Mouse (Mus musculus) MN1 (cell line): ENCODE results near the gene Gm49510.
"Not testable (repeated sequence)": the region's sequence is repeated elsewhere in the genome, so short reads cannot be mapped to it uniquely, and the experiment has no call there.

Experiments
- DNase-seq: peaks from one replicate; pipeline ENCODE4 v3.0.0-alpha.2; 2016; ENCODE audit warnings: low spot score

Gene Gm49510

DNA sequence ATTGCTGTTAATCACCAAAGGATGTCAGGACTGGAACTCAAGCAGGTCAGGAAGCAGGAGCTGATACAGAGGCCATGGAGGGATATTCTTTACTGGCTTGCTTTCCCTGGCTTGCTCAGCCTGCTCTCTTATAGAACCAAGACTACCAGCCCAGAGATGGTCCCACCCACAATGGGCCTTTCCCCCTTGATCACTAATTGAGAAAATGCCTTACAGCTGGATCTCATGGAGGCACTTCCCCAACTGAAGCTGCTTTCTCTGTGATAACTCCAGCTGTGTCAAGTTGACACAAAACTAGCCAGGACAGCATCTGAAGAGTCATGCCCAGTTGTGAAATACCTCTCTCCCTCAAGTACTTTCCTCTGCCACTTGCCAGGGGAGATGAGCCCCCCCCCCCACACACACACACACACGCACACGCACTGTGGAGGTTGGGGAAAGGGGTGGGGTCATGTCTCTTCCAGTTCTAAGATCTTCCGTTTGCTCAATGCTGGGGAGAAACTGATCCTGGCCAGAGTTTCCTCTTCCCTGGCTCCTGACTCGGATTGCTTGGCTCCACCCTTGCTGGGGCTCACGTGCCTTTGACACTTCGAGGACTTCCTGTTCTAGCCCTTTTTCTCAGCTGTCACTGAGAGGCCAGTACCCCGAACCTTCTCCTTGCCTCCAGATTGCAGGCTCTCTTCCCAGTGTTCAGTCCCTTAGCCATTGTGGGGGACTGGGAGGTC, 20.5 kb upstream of the Gm49510 start:
- DNase-seq: not testable (repeated sequence)

- DNase-seq: peak; percentile 65
These were observed 19.0 kb upstream of the Gm49510 start for GRCm38 (mm10) chr15:78880432-78880831.

DNA sequence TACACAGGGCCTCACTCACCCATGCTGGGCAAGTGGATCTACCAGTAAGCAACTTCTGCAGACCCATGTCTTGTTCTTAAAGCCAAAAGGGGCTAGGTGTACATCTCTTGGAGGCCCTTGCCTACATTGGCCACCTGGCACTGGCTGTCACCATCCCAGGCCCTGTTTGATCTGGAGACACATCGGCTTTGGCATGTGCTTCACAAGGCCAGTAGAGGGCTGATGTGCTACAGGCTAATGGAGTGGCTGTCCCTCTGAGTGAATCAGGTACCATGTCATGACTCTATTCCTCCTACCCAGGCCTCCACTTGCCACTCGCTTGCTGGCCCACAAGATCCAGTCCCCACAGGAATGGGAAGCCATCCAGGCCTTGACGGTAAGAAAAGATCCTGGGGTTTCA, 17.6 kb upstream of the Gm49510 start:
- no peak for DNase-seq

DNA sequence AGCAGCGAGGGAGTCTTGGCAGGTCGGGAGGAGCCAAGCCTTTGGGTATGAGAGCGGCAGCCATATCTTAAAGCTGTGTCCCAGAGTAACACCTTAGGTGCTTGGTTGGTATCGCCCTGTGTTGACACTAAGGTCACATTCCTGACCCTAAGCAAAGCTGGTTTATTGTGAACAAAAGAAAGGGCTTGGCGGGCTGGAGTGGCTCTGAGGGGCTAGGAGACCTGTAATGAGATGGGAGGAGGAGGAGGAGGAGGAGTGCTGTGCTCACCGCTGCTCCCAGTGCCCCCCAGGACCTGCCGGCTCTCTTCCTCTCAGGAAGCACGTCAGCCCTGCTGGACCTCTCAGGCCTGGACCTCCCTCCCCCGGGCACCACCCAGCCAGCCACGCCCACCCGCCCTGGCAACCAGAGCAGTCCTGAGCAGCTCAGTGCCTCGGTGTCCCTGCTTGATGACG, 10.0 kb upstream of the Gm49510 start:
- DNase-seq: peak; percentile 65

GRCm38 (mm10) chr15:78892440-78892839, 7.0 kb upstream of the Gm49510 start:
- peak; percentile 68 for DNase-seq

GRCm38 (mm10) chr15:78894726-78895125, 4.7 kb upstream of the Gm49510 start:
- DNase-seq: no peak

DNA sequence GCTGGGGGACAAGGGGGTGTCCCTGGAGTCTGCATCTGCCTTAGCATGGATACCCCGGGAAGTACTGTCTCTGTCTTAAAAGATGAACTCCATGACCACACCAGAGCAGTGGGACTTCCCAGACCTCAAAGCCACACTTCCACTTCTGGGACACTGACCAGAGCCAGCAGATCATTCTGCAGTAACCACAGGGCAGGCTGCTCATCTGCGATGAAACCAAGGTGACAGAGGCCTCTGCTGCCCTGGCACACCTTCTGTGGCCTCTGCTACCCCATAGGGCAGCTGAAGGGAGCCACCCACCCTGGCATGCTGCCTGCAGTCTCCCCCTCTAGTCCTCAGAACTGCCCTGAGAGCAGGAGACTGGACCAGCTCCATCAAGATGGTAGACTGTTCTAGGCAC, 3.7 kb upstream of the Gm49510 start:
- DNase-seq: peak; percentile 70

- peak; percentile 51 for DNase-seq
These were observed 3.3 kb upstream of the Gm49510 start for GRCm38 (mm10) chr15:78896149-78896548.

- DNase-seq: no peak
These were observed 2.0 kb upstream of the Gm49510 start for GRCm38 (mm10) chr15:78897488-78897887.

DNA sequence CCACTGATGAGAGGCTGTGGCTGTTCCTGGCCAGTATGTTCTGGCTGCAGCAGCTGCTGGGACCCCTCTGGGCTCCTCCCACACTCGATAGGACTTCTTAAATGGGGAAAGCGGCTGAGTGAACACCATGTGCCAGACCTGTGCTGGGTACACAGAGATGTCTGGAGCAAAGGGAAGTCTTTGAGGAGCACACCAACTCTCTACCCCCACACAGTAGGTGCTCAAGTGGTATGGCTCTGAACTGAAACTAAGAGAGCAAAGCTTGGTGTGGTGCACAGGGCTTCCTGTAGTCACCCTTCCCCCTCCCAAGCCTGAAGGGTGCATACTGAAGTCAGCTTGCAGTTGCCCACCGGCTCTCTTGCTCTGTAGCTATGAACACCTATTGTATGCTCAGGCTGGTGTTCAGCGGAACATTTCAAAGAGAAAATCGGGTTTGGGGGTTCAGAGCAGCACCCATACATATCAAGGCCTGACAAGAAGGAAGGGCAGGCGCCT, 913 bp upstream of the Gm49510 start:
- no peak for DNase-seq

DNA sequence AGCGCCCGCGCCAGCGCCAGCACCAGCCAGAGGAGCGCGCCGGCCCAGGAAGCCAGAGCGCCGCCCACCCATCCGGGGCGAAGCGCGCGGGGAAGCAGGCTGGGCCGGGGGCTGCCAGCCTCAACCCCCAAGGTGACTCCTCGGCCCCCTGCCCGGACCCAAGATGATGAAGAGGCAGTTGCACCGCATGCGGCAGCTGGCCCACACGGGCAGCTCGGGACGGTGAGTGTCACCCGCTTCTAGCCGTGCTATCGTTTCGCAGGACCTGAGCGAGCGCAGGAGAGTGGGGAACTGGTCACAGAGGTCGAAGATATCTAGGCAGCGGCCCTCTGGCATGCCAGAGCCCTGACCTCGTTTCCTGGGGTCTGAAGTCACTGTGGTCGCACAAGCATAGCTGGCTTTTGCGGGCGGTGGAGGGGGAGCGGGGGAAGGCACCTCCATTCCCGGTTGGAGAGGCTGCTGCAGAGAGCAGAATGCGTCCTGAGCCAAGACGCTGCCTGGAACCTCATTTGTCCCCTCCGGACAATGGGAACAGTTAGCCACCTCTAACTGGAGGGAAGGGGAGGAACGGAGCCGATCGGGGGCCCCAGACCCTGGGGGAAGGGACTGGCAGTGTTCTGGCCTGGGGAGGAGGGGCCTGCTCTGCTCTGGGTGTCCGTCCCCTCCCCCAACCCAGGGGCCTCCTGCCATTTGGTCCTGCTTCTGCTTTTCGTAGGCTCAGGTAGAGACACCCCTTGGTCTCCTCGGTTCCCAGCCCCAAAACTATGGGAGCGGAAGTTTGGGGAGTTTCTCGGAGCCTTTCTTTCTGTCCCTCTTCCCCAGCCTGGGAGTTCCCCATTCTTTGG, 495 bp downstream of the Gm49510 start, which contains the start of gene Sh3bp1:
Gene Sh3bp1 (plus strand): TSS at position 29 of the 845 bp plus-strand sequence.
- DNase-seq: peak; percentile 75

DNA sequence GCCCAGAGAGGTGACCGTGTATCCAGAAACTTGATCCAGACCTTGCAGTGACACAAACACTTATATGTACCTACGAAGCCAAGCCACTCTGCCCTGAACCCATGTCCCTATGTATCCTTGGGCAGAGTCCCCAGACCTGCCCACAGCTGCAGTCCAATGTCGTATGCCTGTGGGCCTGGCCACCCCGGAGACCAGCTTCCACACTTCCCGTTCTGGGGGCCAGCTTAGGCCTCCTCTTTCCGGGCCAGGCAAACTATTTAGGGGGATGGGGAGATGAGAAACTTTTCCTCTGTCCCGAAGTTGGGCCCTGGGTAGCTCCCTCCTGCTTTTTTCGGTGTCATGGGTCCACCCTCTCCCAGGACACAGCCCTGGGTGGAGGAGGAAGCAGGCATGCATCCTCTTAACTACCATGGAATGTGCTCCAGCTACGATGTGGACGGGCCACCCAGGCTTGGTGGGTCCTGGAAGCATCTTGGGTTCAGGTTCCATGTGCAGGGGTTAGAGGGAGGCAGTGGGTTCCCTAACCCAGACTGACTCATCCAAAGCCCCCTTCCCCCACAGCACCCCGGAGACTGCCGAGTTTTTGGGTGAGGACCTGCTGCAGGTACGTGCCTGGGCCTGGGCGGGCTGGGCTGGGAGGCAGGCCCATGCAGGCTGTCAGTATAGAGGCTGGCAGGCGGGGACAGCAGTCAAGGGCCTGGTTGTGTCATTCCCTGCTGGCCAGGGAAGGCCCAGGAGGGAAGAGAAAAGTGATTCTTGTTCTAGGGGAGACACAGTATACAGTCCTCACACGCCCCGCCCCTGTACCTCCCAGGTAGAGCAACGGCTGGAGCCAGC, 1.3 kb downstream of the Gm49510 start:
- DNase-seq: no peak

GRCm38 (mm10) chr15:78901422-78901789, 1.9 kb downstream of the Gm49510 start:
- no peak for DNase-seq

GRCm38 (mm10) chr15:78903243-78903642, 3.8 kb downstream of the Gm49510 start:
- peak; percentile 92 for DNase-seq

DNA sequence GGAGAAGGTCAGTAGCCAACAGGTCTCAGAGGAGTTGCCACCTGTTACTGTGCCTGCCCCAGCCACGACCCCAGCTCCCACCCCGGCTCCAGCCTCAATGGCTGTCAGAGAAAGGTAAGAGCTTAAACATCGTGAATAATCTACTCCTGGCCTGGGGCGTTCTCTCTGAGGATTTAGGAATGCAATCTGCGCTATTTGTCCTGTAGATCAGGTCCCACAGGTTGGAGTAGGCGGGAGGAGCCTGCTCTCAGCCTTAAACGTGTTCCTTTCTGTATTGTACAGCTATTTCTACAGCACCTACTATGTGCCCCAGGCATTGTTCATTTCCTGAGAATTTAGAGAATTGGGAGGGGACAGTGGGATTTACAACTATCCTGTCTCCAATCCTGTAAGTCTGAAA, 8.9 kb downstream of the Gm49510 start:
- no peak for DNase-seq

DNA sequence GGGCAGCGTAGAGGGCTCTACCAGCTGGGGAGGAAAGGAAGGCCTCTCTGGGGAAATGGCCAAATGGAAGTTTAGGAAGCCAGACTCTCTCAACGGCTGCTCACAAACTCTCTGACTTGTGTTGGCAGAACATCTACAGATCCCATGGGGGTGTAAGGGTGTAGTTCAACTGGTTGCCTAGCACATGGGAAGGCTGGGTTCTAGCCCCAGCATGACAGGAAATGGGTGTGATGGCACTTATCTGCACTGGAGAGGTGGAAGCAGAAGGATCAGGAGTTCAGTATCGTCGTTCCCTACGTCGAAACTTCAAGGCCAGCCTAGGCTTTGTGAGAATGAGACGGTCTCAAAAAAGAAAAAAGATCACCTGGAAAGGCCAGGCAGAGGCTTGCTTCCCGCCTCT, 9.5 kb downstream of the Gm49510 start:
- no peak for DNase-seq

GRCm38 (mm10) chr15:78912040-78912439, 12.6 kb downstream of the Gm49510 start:
- peak; percentile 86 for DNase-seq

DNA sequence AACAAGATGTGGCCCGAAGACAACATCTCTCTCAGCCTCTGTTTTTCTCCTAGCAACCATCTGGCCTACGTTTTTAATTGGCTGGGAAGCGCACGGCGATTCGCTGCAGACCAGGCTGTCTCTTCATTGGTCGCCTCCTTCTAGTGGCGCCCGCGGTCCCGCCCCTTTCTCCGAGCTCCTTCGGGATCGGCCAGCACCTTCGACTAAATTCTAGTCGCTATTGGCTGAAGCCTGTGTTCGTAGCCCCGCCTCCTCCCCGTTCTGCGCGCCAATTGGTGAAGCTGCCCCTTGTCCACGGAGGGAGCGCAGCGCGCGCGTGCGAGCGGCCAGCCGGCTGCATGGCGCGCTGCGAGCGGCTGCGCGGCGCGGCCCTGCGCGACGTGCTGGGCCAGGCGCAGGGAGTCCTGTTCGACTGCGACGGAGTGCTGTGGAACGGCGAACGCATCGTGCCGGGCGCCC, 14.2 kb downstream of the Gm49510 start, which contains the start of gene Pdxp:
Gene Pdxp (plus strand): TSS at position 288 of the 459 bp plus-strand sequence.
- peak; percentile 100 for DNase-seq

- DNase-seq: peak; percentile 64
These were observed 14.8 kb downstream of the Gm49510 start for GRCm38 (mm10) chr15:78914091-78914822.

DNA sequence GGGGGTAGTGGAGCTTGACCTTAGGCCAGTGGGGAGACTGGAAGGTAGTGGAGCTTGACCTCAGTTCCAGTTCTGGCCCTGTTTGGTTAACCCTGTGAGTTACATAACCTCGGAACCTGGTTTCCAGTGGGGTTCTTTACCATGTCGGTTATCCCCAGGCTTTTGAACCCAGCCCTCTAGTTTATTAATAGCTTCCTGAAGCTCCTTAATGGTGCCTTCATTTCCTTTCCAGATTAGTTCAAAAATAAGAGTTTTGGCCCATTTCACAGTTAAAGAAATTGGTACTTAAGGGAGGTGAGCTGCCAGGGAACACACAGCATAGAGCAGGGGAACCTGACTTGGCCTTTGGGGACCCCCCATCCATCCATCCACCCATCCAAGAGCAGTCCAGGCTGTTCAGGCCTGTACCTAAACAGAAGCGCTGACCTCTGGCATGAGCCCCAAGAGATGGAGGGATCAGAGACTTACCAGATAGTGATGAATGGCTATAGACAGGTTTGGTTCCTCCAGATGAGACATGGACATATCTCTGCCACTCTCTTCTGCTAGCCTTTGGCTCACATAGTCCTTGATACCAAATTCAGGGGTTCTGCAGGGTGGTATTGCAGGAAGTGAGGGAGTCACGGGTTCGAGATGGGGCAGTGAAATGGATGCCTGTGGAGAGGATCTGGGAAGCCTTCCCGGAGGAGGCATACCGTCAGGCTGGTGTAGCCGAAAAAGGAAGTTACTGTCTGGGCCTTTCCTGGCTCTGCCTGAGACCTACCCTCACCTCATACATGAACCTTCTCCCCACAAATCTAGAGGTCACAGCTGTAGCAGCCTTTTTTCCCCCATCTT, 15.6 kb downstream of the Gm49510 start:
- no peak for DNase-seq
